Mouse (Mus musculus) layer of hippocampus, adult 18-20 months (tissue): ENCODE results near the gene Mllt10. TPM values are rescaled to one million over a fixed set of nuclear protein-coding genes. Genes with fewer than 3 reads are reported as not detected.
A peak's percentile ranks its signal among the peaks of the same experiment; 100 is the strongest.

Experiments used
- DNase-seq, 2 experiments: peaks; one replicate each; pipeline ENCODE4 v3.0.0; 2022; ENCODE audit warnings: low spot score in 2 of 2
- total RNA-seq, 2 experiments: library from RNA; stranded (reverse); gene quantifications; 2 replicates each; pipeline ENCODE4 v1.2.3; 2021

The Mllt10 gene
- total RNA-seq, 2 experiments from 2014 or later = 51.7 to 59.6 TPM

DNA sequence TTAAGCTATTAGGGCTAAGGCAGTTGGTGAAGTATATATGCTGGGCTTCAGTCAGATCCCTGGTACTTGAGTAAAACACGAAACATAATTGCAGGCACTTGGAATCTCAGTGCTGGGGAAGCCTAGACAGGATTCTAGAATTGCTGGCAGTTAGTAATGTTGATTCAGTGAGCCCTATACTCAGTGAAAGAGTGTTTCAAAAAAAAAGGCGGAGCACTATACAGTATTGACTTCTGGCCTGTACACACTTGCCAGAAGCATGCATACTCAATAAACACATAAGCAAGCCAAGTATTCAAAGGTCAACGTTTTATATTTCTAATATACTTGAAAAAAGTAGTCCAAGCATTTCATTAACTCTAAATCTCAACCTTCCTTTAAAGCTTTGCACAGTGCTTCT is 126.6 kb downstream of the Mllt10 start:
- DNase-seq = no peak

DNA sequence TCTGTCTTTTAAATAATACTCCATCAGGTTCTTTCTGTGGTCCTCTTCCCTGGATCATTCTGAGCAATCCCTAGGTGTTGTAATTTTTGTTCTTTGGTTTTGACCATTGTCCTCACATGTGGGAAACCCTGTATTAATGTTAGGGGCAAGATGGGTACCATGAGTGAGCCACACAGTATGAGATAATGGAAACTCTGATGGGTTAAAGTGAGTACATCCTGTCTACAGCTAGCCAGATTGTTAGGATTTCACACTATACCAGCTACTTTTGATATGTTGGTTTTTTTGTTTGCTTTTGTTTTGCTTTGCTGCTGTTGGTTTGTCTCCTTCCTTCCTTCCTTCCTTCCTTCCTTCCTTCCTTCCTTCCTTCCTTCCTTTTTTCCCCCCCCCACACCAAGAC is 128.0 kb downstream of the Mllt10 start:
- DNase-seq = no peak

DNA sequence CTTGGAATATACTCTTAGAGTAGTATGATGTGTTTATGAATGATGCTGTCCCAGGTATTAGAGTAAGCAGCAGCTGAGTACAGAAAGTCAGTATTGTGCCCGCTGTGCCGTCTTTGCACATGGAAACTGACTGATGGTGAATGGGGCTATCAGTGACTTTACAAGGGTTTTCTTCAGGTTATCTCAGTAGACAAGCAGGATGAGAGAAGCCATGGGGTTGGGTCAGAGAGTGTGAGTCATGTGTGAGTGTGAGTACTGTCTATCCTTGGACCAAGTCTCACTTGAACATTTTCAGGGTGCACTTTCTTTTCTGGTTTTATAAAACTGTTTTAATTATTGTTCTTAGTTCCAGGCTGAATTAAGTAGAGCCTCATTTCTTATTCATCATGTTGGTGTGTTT is 133.3 kb downstream of the Mllt10 start:
- DNase-seq = no peak

DNA sequence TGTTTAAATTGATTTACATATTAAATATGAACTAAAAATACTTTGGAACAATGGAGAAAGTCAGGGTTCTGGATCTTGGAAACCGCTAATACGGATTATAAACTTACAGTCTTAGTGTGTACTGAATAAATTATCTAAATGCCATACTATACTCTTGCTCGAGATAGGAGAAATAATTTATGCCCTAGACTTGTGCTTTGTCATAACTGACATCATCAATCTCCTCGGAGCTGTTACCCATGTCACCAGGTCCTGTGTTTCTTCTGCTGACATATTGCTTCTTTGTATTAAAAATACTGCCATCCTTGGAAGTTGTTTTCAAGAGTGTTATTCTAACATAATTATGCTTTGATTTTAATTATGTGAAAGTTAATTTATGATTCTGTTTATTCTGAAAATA is 140.2 kb downstream of the Mllt10 start:
- DNase-seq = no peak

DNA sequence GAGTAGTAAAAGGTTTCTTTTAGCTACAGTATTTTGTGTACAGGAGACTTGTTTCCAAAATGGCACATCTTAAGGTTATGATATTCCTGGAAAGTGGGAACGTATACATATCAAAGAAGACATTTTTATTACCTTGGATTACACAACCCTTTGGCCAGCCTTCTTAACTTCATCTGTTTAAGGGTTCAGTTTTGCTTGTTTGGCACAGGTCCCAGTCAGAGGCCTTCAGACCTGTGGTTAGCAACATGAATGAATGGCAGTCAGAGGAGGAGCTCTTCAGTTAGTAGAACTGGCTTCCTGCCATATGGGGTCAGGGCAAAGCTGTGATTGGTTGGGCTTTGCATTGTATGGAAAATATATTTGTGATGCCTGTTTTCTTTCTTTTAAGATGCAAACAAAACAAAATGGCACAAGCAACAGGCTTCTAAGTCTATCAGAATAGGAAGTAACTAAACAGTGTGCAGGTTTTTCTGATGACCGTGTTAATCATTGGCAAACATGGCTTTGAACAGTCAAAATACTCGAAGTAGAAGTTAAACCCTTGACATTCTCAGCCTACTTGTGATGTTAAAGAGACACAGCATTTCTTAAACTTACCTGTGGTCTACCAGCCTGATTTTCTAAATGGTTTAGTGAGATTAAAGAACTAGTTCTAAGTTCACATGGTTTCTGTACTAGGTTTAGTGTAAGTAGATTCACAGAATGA is 140.8 kb downstream of the Mllt10 start:
- DNase-seq = no peak

DNA sequence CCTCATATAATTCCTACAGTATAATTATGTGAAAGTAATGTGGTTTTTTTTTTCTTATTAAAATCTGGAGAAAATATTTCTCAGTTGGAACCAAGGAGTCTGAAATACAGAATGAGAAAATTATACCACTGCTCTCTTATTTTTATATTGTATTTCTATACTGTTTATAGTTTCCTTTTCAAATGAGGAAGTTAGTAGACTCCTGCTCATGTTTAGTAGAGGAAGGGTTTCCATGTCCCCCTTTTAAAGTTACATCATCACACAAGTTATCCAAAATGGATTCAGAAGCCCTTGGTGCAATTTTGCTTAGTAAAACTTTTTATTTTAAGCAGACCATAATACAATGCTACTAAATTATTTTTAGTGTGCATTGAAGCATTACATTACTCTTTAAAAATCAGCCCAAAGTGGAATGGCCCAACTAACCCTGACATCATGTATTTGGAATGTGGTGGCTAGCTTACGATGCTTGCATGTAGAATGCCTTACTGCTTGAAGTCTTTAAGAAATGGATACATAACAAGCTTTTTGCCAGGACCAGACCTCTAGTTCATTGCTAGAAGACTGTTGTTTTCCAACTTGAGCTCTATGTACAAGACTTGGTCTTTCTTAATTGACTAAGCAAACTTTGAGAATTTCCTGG is 146.9 kb downstream of the Mllt10 start:
- DNase-seq = no peak

DNA sequence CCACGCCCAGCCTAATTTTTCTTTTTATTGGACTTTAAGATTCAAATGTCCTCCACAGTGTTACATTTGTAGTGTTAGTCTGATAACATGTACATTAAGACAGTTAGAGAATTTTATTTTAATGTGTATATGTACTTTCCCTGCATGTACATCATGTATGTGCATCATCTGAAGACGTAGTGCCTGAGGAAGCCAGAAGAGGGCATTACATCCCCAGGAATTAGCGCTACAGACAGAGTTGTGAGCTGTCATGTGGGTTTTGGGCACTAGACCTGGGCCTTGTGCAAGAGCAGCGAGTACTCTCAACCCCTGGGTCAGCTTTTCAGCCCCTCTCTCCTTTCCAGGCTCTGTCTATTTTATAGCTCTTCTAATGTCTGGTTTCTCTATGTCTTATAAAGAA is 147.9 kb downstream of the Mllt10 start:
- no peak for DNase-seq

DNA sequence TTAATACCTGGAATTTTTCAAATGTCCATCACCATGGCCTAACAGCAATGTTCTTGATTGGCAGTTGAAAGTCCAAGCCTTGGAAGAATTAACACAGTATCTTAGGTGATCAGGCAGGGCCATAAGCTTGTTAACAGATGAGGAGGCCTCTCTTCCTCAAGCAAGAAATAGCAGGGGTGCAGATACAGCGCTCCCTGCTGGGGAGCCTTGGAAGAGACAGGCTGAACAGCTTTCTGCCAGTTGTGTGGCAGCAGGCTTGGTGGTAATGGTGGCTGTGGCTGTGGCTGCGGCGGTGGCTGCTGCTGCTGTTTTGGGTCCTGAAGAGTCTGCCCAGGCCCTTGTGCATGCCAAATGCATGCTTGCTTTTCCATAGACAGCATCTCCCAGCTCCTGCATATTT is 150.1 kb downstream of the Mllt10 start:
- peak in 1 of 2 experiments; percentile 60 for DNase-seq

DNA sequence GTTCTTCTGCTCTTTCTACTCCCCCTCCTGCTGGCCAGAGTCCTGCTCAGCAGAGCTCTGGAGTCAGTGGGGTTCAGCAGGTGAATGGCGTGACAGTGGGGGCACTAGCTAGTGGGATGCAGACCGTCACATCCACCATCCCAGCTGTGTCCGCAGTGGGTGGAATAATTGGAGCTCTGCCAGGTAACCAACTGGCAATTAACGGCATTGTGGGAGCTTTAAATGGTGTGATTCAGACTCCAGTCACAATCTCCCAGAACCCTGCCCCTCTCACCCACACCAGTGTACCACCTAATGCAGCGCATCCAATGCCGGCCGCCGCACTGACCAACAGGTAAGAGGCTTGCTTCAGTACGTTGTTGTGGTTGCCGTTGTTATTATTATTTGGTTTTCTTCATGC is 151.8 kb downstream of the Mllt10 start:
- DNase-seq = peak; percentile 37 to 64

DNA sequence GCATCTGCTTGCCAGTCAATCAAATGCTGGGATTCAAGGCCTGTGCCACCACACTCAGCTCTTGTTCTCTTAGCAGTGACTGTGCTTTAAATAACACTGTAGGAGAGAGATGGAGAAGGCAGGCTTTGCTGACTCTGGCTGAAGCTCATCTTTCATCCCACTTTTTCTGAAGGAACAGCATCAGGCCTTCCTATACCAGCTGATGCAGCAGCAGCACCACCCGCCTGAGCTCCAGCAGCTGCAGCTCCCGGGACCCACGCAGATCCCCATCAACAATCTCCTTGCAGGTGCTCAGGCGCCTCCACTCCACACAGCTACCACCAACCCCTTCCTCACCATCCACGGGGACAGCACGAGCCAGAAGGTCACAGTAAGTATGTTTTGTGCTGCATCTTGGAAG is 153.5 kb downstream of the Mllt10 start:
- peak; percentile 44 to 50 for DNase-seq

DNA sequence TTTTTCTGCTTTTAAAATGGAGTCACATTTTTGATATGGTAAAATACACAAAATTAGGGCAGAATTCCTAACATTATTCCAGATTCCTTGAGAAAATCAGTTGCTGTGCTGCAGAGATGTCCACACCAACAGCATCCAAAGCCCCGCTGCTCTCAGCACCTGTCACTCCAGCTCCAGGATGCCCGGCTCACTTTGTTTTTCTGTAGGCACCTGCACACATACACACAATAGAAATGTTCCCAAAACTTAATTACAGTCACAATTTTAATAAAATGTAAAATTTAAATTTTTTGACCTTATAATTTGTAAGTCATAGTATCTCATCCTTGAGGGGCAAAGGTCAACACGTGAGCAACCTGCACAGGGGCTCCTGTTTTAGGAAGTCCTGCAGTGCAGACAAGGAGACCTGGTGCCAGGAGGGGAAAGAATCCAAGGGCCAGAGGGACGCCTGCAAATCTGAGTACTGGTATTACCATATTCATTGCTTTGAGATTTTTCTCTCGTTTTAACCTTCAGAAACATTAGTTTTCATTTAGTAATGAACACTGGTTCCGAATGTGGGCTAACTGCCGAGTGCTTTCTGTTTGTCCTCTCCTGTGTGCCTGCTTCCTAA is 154.3 kb downstream of the Mllt10 start:
- DNase-seq = no peak

DNA sequence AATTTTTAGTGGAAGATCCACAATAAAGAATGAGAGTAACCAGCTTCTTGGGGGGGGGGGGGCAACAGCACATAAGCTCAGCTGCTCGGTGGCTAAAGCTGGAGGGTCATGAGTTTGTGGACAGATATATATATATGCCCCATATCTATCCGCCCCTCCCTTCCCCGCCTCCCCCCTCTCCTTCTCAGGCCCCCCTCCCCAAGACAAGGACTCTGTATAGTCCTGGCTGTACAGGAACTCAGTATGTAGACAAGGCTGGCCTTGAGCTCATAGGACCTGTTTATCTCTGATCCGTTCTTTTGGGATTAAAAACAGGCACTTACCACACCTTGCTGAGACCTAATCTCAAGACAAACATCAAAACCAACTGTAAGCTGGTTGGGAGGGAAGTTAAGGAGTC is 154.9 kb downstream of the Mllt10 start:
- no peak for DNase-seq

DNA sequence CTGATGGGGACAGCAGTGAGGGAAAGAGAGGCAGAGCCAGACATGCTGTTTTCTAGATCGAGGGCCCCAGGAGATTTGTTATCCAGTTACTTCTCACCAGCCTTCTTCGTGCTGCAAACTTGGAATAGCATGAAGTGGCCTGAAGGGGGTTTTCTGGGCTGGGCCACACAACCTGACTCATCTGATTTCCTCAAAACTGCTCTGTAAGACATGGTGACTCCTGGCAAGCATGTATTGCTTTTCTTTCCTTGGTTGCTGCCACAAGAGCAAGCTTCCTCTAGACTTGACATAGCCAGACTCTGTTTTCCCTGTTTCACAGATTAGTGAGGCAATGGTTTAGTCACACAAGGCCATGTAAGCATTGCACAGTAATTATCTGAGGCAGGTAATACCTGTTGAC is 159.0 kb downstream of the Mllt10 start:
- no peak for DNase-seq

DNA sequence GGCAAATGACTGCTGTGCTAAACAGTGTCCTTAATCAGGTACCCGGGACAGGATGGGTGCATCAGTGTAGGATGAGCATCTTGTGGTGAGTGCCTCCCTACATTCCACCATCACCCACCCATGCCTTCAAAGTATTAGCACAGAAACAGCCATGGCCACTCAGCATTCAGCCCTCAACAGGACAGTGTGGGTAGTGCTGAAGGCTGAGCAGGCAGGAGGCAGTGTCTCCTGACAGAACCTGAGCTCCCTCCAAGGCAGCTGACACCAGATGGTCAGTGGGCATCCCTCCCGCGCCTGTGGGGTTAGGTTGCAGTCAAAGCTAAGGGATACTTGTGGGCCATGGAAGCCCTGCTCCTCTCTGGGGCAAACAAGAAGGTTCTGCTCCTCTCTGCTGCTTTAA is 162.8 kb downstream of the Mllt10 start:
- DNase-seq = no peak

DNA sequence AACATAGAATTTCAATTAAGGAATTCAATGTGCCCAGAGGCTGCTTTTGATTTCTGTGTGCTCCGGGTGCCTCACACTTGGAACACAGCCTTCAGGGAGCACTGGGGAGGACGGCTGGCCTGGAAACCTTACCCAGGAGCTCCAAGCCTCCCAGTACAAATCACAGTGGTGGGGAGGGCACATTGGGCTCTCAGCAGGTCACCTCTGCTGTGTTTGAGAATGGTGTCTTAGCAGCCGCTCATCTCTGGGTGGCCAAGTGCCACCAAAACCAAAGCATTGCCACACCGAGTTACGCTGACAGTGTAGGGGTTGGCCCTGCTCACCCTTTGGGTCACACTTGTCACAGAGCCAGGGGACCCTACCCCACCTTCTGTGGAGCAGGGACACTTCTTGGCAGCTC is 163.5 kb downstream of the Mllt10 start:
- no peak for DNase-seq

DNA sequence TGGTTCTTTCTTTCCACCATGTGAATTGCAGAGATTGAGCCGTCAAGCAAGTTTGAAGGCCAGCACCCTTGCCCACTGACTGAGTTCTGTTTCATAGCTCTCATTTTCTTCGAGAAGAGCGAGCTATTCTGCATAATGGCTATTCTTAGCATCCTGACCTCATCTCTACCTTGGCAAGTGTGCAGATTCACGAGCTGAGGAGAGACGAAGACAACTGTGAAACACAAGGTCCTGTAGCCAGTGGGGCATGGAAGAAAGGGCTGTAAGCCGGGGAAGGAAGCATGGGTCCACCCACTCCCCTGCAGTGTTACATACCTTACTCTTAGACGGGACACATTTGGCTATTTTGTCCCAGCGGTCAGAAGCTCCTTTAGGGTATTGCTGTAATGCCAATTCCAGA is 164.1 kb downstream of the Mllt10 start:
- DNase-seq = no peak

DNA sequence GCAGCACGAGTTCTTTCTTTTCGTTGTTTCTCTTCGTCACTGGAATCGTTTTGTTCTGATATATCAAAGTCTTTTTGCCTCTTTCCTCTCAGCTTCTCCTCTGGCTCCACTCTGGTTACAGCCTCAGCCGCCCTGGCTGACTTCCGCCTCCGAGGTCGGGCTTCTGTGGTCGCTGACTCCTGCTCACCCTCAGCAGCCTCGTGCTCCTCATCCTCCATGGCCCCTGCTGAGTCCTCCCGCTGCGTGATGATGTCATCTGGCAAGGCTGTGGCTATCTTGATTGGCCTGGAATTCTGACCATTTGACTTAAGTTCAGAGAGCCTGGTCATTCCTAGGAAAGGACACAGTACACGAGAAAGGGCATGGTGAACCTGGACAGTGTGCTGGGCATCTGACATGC is 164.5 kb downstream of the Mllt10 start:
- no peak for DNase-seq

DNA sequence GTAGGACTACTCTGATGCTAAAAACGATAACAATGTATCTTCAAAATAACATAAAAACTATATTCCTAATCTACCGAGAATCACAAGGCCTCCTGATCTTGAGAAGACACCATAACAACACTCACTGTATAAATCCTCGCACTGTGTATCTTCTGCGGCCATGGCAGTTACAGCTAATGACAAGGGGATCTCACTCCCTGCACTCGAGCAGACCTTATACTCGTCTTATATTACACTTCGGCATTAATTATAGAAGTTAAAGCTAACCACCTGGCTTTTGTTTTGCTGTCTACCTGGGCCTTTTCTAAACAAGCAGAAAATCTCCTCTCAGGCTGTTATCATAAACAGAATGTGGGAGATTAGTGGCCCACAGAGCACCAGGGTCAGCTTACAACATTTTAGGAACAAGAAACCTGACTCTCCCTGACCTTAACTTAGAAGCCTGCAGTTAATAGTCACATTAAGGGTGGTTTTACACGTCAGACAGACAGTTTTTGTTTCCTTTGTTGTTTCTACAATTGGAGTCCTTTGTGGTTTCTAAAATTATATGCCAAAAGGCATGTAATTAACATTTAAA is 173.5 kb downstream of the Mllt10 start:
- no peak for DNase-seq

DNA sequence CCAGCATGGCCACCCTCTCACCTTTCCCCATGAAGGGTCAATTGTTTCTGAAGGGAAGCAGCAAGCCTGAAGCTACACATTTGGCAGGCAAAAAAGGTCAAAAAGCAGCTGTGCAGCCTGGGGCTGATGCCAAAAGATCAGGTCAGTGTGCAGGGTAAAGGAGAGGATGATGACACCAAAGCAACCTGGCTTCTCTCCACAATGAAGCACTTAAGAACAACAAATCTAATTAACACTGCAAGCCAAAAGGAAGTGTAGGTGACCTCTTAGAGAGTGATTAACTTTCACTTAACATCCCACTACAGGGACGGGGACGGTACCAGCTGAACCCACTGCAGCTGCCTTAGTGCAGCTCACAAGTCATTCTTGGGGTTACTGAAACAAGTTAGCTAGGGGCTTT is 174.2 kb downstream of the Mllt10 start:
- DNase-seq = no peak

DNA sequence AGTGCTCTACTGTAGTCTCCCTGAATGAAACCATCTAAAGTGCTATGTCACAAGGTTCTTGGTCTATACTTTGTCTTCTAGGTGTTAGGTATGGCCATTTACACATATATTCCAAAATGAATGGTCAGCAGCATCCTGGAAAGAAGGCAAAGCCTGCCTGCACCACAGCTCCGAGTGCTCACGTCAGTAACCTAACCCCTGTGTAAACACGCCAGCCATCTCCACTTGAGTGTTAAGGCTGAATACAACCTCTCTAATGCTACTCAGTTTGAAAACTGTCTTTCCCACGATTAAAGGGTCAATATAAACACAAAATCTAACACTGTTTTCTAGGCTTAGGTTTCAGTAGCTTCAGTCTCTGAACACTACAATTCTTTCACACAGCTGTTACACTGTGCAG is 176.1 kb downstream of the Mllt10 start:
- DNase-seq = no peak

DNA sequence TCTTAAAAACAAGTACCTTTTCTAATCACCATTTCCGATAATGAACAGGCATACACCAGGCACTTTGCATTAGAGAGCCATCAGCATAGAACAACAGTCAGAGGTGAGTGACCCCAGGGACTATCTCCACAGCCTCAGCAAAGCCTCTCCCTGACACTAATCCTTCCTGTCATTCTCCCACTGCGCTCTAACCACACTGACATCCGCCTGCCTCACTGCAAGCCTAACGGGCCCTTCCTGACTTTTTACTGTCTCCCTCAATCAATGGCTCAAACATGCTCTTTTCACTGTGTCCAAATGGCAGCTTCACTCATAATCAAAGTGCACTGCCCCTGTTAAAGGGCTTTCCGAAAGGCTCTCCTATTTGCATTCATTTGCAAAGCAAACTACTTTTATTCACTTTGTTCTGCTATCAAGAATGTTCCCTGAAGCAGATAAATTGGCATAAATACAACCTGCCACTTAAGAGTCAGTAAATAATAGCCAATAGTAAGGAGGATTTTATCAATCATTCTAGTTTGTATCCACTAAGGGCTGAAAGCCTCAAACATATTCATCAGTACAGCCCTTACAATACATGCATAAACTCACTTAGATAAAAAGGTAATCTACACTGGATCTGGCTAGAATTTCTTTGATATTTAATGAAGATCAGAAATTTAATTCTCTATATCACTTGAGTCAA is 178.0 kb downstream of the Mllt10 start:
- no peak for DNase-seq

DNA sequence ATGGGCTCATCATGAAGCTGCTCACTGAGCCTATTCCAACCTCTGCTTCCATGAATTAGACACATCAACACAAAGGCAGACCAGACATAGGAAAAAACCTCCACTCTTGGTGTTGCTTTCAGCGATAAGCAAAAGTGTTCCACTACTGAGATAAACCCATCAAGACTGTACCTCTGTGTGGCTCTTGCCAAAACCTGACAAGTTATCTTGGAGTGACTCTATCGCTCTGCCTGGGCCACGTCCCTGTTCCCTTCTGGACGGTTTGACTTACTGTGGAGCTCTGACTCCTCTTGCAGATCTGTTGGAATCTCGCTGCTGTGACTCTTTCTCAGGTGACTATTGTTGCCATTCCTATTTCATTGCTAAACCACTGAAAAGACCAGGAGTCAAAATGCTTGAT is 180.5 kb downstream of the Mllt10 start:
- no peak for DNase-seq
